Mouse (Mus musculus): ENCODE results near the gene Golga5. TPM values are rescaled to one million over a fixed set of nuclear protein-coding genes. Genes with fewer than 3 reads are reported as not detected.

The Golga5 gene
- total RNA-seq, 2 experiments from 2014 or later: 23.5 to 25.8 TPM

Other genes starting within 250 kb of the Golga5 start
- gene Rin3, start 186.1 kb upstream of the Golga5 start, total RNA-seq (2021): 10 to 100 TPM; 23.1 to 26.1 TPM
- 10 to 100 TPM; 78.1 to 82.0 TPM for gene Lgmn, start 29.3 kb upstream of the Golga5 start, total RNA-seq (2021)
- gene Chga, start 85.8 kb downstream of the Golga5 start, total RNA-seq (2021): under 1 TPM in 1 of 2 experiments, not detected in 1; 0.15 TPM
- 10 to 100 TPM; 10.7 to 13.0 TPM for gene Itpk1, start 235.8 kb downstream of the Golga5 start, total RNA-seq (2021)